Mouse (Mus musculus): ENCODE measurements around the gene Catsperz. TPM values are rescaled to one million over a fixed set of nuclear protein-coding genes. Genes with fewer than 3 reads are reported as not detected.
A peak's percentile ranks its signal among the peaks of the same experiment; 100 is the strongest.

The Catsperz gene
- 2.5 and 3.4 TPM in 2 replicates for polyA plus RNA-seq (2015; fragmentation: Nextera tagmentation; extraction: Ambion mirVana)

GRCm38 (mm10) chr19:6925307-6925573 lies at the start of gene Catsperz:
TSS of gene Catsperz (minus strand) at chr19:6925380.
- Histone ChIP-seq H3K36me3 (no peaks in the 10 kb centered on the region), H3K9ac (no peak within 1 kb of the TSS), H3K27ac (no peak within 1 kb of the TSS), H3K4me3 (peak within 1 kb of the TSS; percentile 22), H3K4me2 (peak within 1 kb of the TSS; percentile 48), H3K27me3 (peaks cover 75% of the 10 kb centered on the region), H3K9me3 (no peaks in the 10 kb centered on the region), H3K4me1 (peaks cover 37% of the 10 kb centered on the region)
- ATAC-seq (ENCODE audit: borderline replicate concordance, extremely low read depth, low FRiP score, low TSS enrichment), result no peak
- WGBS, result 4% methylated on average over 9 of the region's 9 CpGs

- peak within 1 kb of the TSS; percentile 63 for H3K9ac ChIP-seq
- peak; percentile 47 for ATAC-seq (ENCODE audit: borderline replicate concordance, extremely low read depth, low FRiP score, low TSS enrichment)
- no peaks in the 10 kb centered on the region for H3K27me3 ChIP-seq
- peak within 1 kb of the TSS; percentile 86 for H3K4me2 ChIP-seq
- H3K36me3 ChIP-seq, result peaks cover 19% of the 10 kb centered on the region; the same call in 1 of the 2 replicates
- peak within 1 kb of the TSS; percentile 84 for H3K27ac ChIP-seq
- H3K9me3 ChIP-seq, result no peaks in the 10 kb centered on the region
- H3K4me3 ChIP-seq, result peak within 1 kb of the TSS; percentile 66
- peaks cover 48% of the 10 kb centered on the region for H3K4me1 ChIP-seq
- WGBS, result 1% methylated on average over 68 of the region's 84 CpGs
These were observed 49.3 kb upstream of the Catsperz start, which contains the start of gene Ppp1r14b for GRCm38 (mm10) chr19:6974211-6975205. TSS of gene Ppp1r14b (plus strand) at chr19:6974968.

GRCm38 (mm10) chr19:6973581-6974190 lies 48.5 kb upstream of the Catsperz start:
- H3K4me3 ChIP-seq, result peak overlapping the region; percentile 66
- WGBS, result 28% methylated on average over 12 of the region's 12 CpGs
- H3K9me3 ChIP-seq, result no peaks in the 10 kb centered on the region
- peaks cover 46% of the 10 kb centered on the region for H3K4me1 ChIP-seq
- peak overlapping the region; percentile 84; the same call in 1 of the 2 replicates for H3K27ac ChIP-seq
- no peak for ATAC-seq (ENCODE audit: borderline replicate concordance, extremely low read depth, low FRiP score, low TSS enrichment)
- H3K4me2 ChIP-seq, result peak overlapping the region; percentile 86
- peak overlapping the region; percentile 7; the same call in 1 of the 2 replicates for H3K9ac ChIP-seq
- H3K36me3 ChIP-seq, result peaks cover 19% of the 10 kb centered on the region; the same call in 1 of the 2 replicates
- no peaks in the 10 kb centered on the region for H3K27me3 ChIP-seq

DNA sequence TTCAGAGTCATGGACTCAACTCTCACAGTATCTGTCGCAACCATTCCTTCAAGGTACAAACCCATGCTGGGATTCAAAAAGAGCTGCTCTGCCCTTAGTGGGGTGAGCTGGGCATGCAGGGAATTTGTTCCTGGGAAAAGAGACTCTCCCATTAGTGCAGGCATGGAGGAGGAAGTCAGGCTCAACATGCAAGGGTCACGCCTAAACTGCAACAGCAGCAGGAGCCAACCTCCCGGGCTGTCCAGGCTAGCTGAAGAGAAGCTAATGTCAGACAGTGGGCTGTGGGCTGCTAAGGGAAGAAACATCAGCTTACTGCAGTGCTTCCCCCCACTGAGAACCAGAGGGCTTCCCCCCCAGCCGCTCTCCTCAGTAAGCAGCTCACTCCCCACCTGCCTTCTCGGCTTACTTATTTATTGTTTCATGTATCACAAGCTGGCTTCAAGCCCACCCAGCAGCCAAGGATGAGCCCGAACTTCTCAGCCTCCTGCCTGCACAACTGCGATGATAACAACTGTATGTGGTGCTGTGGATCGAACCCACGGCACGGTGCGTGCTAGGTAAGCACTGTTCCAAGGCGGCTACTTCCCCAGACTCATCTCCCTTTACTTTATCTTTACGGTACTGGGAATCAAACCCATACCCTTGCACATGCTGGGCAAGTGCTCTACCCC lies 47.2 kb upstream of the Catsperz start:
- Histone ChIP-seq H3K9ac (no peak overlapping the region), H3K27me3 (no peaks in the 10 kb centered on the region), H3K4me2 (no peak overlapping the region), H3K4me1 (peaks cover 48% of the 10 kb centered on the region), H3K27ac (no peak overlapping the region), H3K9me3 (no peaks in the 10 kb centered on the region), H3K36me3 (0 out of 2 replicates have a peak, but pooled peaks cover 8% of the 10 kb centered on the region), H3K4me3 (no peak overlapping the region)
- 74% methylated on average over 13 of the region's 13 CpGs for WGBS
- no peak for ATAC-seq (ENCODE audit: borderline replicate concordance, extremely low read depth, low FRiP score, low TSS enrichment)

DNA sequence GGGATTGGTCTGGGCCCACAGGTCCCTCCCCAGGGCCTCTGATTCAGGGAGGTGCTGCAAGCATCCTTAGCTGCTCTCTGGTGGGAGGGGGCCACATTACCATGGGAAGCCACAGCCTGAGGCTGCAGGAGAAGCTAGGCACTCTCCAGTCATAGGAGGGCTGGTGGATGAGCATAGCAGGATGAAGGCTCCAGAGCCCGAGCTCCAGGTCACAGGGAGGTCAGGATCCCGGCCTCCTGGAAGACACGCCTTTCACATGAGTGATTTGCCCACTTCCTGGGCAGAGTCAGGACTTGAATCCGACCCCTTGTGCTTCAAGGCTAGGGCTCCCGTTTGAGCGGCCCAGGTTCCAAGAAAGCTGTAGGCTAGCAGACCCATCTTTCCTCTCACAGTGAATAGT lies 46.5 kb upstream of the Catsperz start:
- Histone ChIP-seq H3K9me3 (no peaks in the 10 kb centered on the region), H3K36me3 (0 out of 2 replicates have a peak, but pooled peaks cover 3% of the 10 kb centered on the region), H3K4me1 (peaks cover 42% of the 10 kb centered on the region), H3K27ac (no peak overlapping the region), H3K9ac (no peak overlapping the region), H3K4me2 (no peak overlapping the region), H3K27me3 (no peaks in the 10 kb centered on the region), H3K4me3 (no peak overlapping the region)
- ATAC-seq (ENCODE audit: borderline replicate concordance, extremely low read depth, low FRiP score, low TSS enrichment), result no peak
- WGBS, result 27% methylated on average over 6 of the region's 6 CpGs

GRCm38 (mm10) chr19:6970460-6971085 lies 45.4 kb upstream of the Catsperz start:
- Histone ChIP-seq H3K9me3 (no peaks in the 10 kb centered on the region), H3K27ac (peak overlapping the region; percentile 39; the same call in 1 of the 2 replicates), H3K4me1 (peaks cover 33% of the 10 kb centered on the region), H3K9ac (no peak overlapping the region), H3K27me3 (no peaks in the 10 kb centered on the region), H3K4me3 (peak overlapping the region; percentile 71), H3K36me3 (peaks cover 11% of the 10 kb centered on the region), H3K4me2 (peak overlapping the region; percentile 77)
- 34% methylated on average over 11 of the region's 11 CpGs for WGBS
- ATAC-seq (ENCODE audit: borderline replicate concordance, extremely low read depth, low FRiP score, low TSS enrichment), result no peak

DNA sequence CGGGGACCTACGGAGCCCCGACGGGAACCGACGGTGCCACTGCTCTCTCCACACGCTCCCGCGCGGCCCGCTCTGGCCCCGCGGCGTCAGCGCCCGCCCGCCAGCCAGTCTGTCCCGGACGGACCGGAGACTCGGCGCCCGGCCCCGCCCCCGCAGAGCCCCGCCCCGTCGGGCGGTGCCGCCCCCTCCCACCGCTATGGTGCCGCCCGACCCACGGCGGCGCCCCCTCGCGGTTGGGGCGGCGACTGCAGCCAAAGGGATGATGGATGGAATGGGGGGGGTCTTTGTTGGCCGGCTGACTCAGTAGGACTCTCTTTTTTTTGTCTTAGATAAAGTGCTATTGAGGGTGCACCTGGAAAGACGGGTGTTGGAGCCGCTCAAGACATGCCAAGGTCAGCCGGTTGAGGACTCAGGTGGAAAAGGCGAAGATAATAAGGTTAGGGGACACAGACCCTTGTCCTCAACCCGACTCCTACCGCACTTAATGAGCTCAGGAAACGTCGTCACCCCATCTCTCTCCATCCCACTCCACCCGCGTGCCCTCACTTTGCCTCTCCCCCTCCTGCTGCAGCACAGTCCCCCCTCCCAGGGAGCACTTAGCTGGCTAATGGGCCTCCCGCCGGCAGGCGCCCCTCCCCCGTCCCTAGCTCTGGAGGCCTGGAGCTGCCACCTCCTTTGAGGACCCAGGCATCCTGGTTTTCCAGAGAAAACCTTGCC lies 44.6 kb upstream of the Catsperz start:
- peak overlapping the region; percentile 81 for H3K9ac ChIP-seq
- H3K4me1 ChIP-seq, result peaks cover 33% of the 10 kb centered on the region
- H3K4me3 ChIP-seq, result peak overlapping the region; percentile 71
- peaks cover 19% of the 10 kb centered on the region for H3K36me3 ChIP-seq
- H3K4me2 ChIP-seq, result peak overlapping the region; percentile 77
- H3K9me3 ChIP-seq, result no peaks in the 10 kb centered on the region
- WGBS, result 1% methylated on average over 54 of the region's 55 CpGs
- H3K27me3 ChIP-seq, result no peaks in the 10 kb centered on the region
- peak overlapping the region; percentile 63 for H3K27ac ChIP-seq
- ATAC-seq (ENCODE audit: borderline replicate concordance, extremely low read depth, low FRiP score, low TSS enrichment), result peak; percentile 65

GRCm38 (mm10) chr19:6969291-6969664 lies 44.1 kb upstream of the Catsperz start:
- Histone ChIP-seq H3K4me3 (peak overlapping the region; percentile 71), H3K4me2 (peak overlapping the region; percentile 77), H3K27me3 (no peaks in the 10 kb centered on the region), H3K9me3 (no peaks in the 10 kb centered on the region), H3K36me3 (peaks cover 24% of the 10 kb centered on the region), H3K4me1 (peaks cover 33% of the 10 kb centered on the region), H3K9ac (peak overlapping the region; percentile 81), H3K27ac (peak overlapping the region; percentile 63)
- under 1% methylated on average over 20 of the region's 20 CpGs for WGBS
- no peak for ATAC-seq (ENCODE audit: borderline replicate concordance, extremely low read depth, low FRiP score, low TSS enrichment)

DNA sequence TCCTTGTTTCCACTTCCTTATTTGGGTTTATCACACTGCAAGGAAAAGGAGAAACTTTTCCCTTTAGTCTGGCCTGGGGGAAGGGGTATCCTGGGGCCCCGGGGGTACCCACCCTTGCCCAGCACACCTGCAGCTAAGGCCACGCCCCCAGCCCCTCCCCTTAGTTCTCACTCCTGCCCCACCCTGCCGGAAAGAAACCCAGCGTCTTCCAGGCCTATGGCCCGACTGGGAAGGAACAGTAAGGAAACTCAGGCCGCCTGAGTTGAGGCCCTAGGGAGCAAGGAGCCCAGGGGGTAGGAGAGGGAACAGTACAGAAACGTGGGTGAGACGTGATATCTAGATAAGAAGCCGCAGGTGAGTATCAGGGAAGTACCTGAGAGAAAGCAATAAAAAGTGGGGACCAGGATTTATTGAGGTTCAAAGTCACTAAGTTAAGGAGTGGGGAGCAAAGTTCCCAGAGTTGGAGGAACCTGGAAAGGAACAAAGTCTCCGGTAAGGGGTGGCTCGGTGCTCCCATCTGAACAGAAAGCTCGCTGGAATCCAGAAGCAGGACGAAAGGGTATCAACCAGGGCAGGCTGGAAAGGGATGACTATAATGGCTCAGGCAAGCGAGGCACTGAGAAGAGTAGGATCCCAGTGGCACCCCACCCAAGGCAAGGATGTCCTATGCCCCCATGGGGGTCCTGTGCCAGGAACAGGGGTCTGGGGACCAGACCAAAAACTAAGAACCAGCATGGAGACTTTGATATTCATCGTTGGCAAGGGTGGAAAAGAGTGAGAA lies 43.5 kb upstream of the Catsperz start:
- H3K27ac ChIP-seq, result peak overlapping the region; percentile 63; the same call in 1 of the 2 replicates
- H3K9ac ChIP-seq, result peak overlapping the region; percentile 81
- 5% methylated on average over 15 of the region's 15 CpGs for WGBS
- H3K4me2 ChIP-seq, result peak overlapping the region; percentile 77
- ATAC-seq (ENCODE audit: borderline replicate concordance, extremely low read depth, low FRiP score, low TSS enrichment), result no peak
- no peaks in the 10 kb centered on the region for H3K9me3 ChIP-seq
- H3K36me3 ChIP-seq, result peaks cover 28% of the 10 kb centered on the region
- no peaks in the 10 kb centered on the region for H3K27me3 ChIP-seq
- H3K4me1 ChIP-seq, result peaks cover 28% of the 10 kb centered on the region
- H3K4me3 ChIP-seq, result peak overlapping the region; percentile 71

DNA sequence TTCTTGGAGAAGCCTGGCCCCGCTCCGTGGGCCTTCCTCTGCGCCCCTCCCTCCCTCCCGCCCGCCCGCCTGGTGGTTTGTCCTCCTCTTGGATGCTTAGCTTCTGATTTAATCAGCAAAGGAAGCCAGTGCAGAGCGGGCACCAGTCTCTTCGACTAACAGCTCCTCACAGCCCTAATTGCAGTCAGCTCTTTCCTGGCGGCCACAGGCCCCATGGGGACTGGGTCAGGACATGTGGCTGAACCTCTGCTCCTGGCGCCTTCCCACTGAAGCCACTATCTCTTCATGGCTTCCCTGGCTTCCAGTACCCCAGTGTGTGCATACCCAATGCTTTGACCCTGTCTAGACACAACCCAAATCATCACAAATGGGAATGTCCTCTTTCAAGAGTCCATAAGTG lies 31.3 kb upstream of the Catsperz start:
- H3K4me1 ChIP-seq, result peaks cover 23% of the 10 kb centered on the region
- peaks cover 65% of the 10 kb centered on the region for H3K36me3 ChIP-seq
- H3K4me3 ChIP-seq, result no peak overlapping the region
- WGBS, result 88% methylated on average over 10 of the region's 10 CpGs
- no peak overlapping the region for H3K27ac ChIP-seq
- H3K9me3 ChIP-seq, result no peaks in the 10 kb centered on the region
- ATAC-seq (ENCODE audit: borderline replicate concordance, extremely low read depth, low FRiP score, low TSS enrichment), result no peak
- no peaks in the 10 kb centered on the region for H3K27me3 ChIP-seq
- no peak overlapping the region for H3K4me2 ChIP-seq
- H3K9ac ChIP-seq, result no peak overlapping the region

Data from lung, embryonic 15.5 days (tissue).